Mouse (Mus musculus) CH12.LX (cell line): ENCODE measurements at regions not wholly inside any gene's neighbourhood (a gene's known extent, or its start where the extent isn't known, plus 50 kb on each side); places are given as distances from the start of the nearest gene placed in this dataset.

Experiments used
- DNase-seq: peaks from one replicate; pipeline ENCODE4 v3.0.0-alpha.2; 2013; ENCODE audit errors: extremely low read depth
- H3K27ac ChIP-seq: 2 replicates; pipeline ENCODE4 v1.5.1; 2012; ENCODE audit warnings: low read depth, mild to moderate bottlenecking, control low read depth, moderate library complexity; ENCODE audit not compliant: insufficient read depth
- H3K27me3 ChIP-seq: replicated peaks from 2 replicates; pipeline ENCODE3; 2012; ENCODE audit warnings: inconsistent platforms
- H3K36me3 ChIP-seq, 2 experiments: replicated peaks in 1 of 2; 2 replicates each; pipeline versions ENCODE3 to v1.6.1; 2012; ENCODE audit warnings: inconsistent platforms in 1 of 2, low read length in 1 of 2, mild to moderate bottlenecking in 1 of 2, mixed read lengths in 1 of 2, moderate library complexity in 1 of 2; ENCODE audit not compliant: control insufficient read depth in 1 of 2, insufficient read depth in 1 of 2
- H3K4me1 ChIP-seq, 2 experiments: 2 replicates each; pipeline ENCODE4 v1.6.1; 2012; ENCODE audit warnings: inconsistent platforms in 1 of 2, moderate library complexity in 1 of 2; ENCODE audit not compliant: insufficient read depth in 2 of 2, control insufficient read depth in 1 of 2
- H3K4me2 ChIP-seq: 2 replicates; pipeline ENCODE4 v1.6.1; 2012; ENCODE audit warnings: low read depth, mild to moderate bottlenecking, control low read depth; ENCODE audit not compliant: poor library complexity, insufficient read depth, severe bottlenecking
- H3K4me3 ChIP-seq, 3 experiments: fragments of 150-350 bp in 1 of 3; sonication (generic) in 1 of 3; replicated peaks in 1 of 3; 2 replicates each; pipeline versions ENCODE3 to v1.5.1; 2011 to 2012; ENCODE audit warnings: low read depth in 2 of 3, low read length in 2 of 3, mild to moderate bottlenecking in 2 of 3, moderate library complexity in 2 of 3, control low read depth in 1 of 3, improper control_type of control experiment in 1 of 3, inconsistent platforms in 1 of 3, mixed read lengths in 1 of 3; ENCODE audit not compliant: poor library complexity in 1 of 3
- H3K79me2 ChIP-seq: replicated peaks from 2 replicates; pipeline ENCODE4 v1.6.1; 2012; ENCODE audit warnings: mild to moderate bottlenecking, moderate library complexity; ENCODE audit not compliant: control insufficient read depth, poor library complexity, insufficient read depth, severe bottlenecking; ENCODE audit errors: extremely low read depth
- H3K9ac ChIP-seq: 2 replicates; pipeline ENCODE4 v1.6.1; 2012; ENCODE audit warnings: low read depth, mild to moderate bottlenecking, control low read depth, moderate library complexity; ENCODE audit not compliant: insufficient read depth
- H3K9me3 ChIP-seq: replicated peaks from 2 replicates; pipeline ENCODE3; 2012; ENCODE audit warnings: low read length, inconsistent platforms, mixed read lengths
- CHD2 ChIP-seq: IDR thresholded peaks from 2 replicates; pipeline ENCODE4 v1.6.1; 2011; ENCODE audit warnings: low read length, improper control_type of control experiment
- CTCF ChIP-seq, 2 experiments: IDR thresholded peaks in 1 of 2; conservative IDR thresholded peaks in 1 of 2; 2 replicates each; pipeline ENCODE4 v1.5.1; 2011 to 2012; ENCODE audit warnings: low read depth in 2 of 2, low read length in 2 of 2, improper control_type of control experiment in 1 of 2, inconsistent platforms in 1 of 2, mild to moderate bottlenecking in 1 of 2, moderate library complexity in 1 of 2
- ELF1 ChIP-seq: IDR thresholded peaks from 2 replicates; pipeline ENCODE4 v1.6.1; 2014; ENCODE audit warnings: low read depth, mild to moderate bottlenecking, inconsistent platforms, low read length, improper control_type of control experiment
- EP300 ChIP-seq: IDR thresholded peaks from 2 replicates; pipeline ENCODE4 v1.6.1; 2011; ENCODE audit warnings: low read length, improper control_type of control experiment
- ETS1 ChIP-seq: conservative IDR thresholded peaks from 2 replicates; pipeline ENCODE4 v1.6.1; 2012; ENCODE audit warnings: low read depth, mild to moderate bottlenecking, inconsistent platforms, low read length, improper control_type of control experiment, moderate library complexity
- GABPA ChIP-seq: IDR thresholded peaks from 2 replicates; pipeline ENCODE4 v1.6.1; 2012; ENCODE audit warnings: low read depth, low read length, improper control_type of control experiment, inconsistent platforms; ENCODE audit not compliant: insufficient replicate concordance
- HCFC1 ChIP-seq: IDR thresholded peaks from 2 replicates; pipeline ENCODE4 v1.6.1; 2012; ENCODE audit warnings: low read depth, mild to moderate bottlenecking, inconsistent platforms, low read length, improper control_type of control experiment
- IRF4 ChIP-seq: IDR thresholded peaks from 2 replicates; pipeline ENCODE4 v1.6.1; 2014; ENCODE audit warnings: low read depth, mild to moderate bottlenecking, inconsistent platforms, low read length, improper control_type of control experiment
- JUN ChIP-seq: IDR thresholded peaks from 2 replicates; pipeline ENCODE4 v1.6.1; 2011; ENCODE audit warnings: low read depth, mild to moderate bottlenecking, low read length, improper control_type of control experiment, moderate library complexity; ENCODE audit not compliant: insufficient read depth
- KAT2A ChIP-seq: IDR thresholded peaks from 2 replicates; pipeline ENCODE4 v1.6.1; 2012; ENCODE audit warnings: low read length, improper control_type of control experiment, inconsistent platforms; ENCODE audit not compliant: insufficient replicate concordance
- MAZ ChIP-seq: IDR thresholded peaks from 2 replicates; pipeline ENCODE4 v1.6.1; 2012; ENCODE audit warnings: low read depth, mild to moderate bottlenecking, inconsistent platforms, low read length, improper control_type of control experiment, moderate library complexity
- MEF2A ChIP-seq: IDR thresholded peaks from 2 replicates; pipeline ENCODE4 v1.6.1; 2014; ENCODE audit warnings: low read depth, mild to moderate bottlenecking, inconsistent platforms, low read length, improper control_type of control experiment, borderline replicate concordance
- MXI1 ChIP-seq: IDR thresholded peaks from 2 replicates; pipeline ENCODE4 v1.6.1; 2011; ENCODE audit warnings: mild to moderate bottlenecking, low read depth, low read length, improper control_type of control experiment
- MYC ChIP-seq: IDR thresholded peaks from 2 replicates; pipeline ENCODE4 v1.6.1; 2011; ENCODE audit warnings: low read depth, mild to moderate bottlenecking, improper control_type of control experiment, low read length
- NELFE ChIP-seq: IDR thresholded peaks from 2 replicates; pipeline ENCODE4 v1.6.1; 2011; ENCODE audit warnings: low read depth, low read length, improper control_type of control experiment
- NRF1 ChIP-seq: IDR thresholded peaks from 2 replicates; pipeline ENCODE4 v1.6.1; 2014; ENCODE audit warnings: low read depth, mild to moderate bottlenecking, inconsistent platforms, low read length, improper control_type of control experiment, moderate library complexity
- PAX5 ChIP-seq: IDR thresholded peaks from 2 replicates; pipeline ENCODE4 v1.6.1; 2012; ENCODE audit warnings: low read length, inconsistent platforms, mixed read lengths
- POLR2AphosphoS2 ChIP-seq: IDR thresholded peaks from 2 replicates; pipeline ENCODE4 v1.6.1; 2011; ENCODE audit warnings: low read depth, low read length, improper control_type of control experiment
- RAD21 ChIP-seq: IDR thresholded peaks from 2 replicates; pipeline ENCODE4 v1.6.1; 2011; ENCODE audit warnings: low read depth, mild to moderate bottlenecking, low read length, improper control_type of control experiment, moderate library complexity
- RCOR1 ChIP-seq: conservative IDR thresholded peaks from 2 replicates; pipeline ENCODE4 v1.6.1; 2012; ENCODE audit warnings: low read depth, mild to moderate bottlenecking, inconsistent platforms, low read length, improper control_type of control experiment
- SIN3A ChIP-seq: IDR thresholded peaks from 2 replicates; pipeline ENCODE4 v1.6.1; 2012; ENCODE audit warnings: low read length, improper control_type of control experiment, inconsistent platforms
- TBP ChIP-seq: conservative IDR thresholded peaks from 2 replicates; pipeline ENCODE4 v1.6.1; 2011; ENCODE audit warnings: low read depth, low read length, improper control_type of control experiment
- USF1 ChIP-seq: IDR thresholded peaks from 2 replicates; pipeline ENCODE4 v1.6.1; 2014; ENCODE audit warnings: low read depth, mild to moderate bottlenecking, inconsistent platforms, low read length, improper control_type of control experiment
- USF2 ChIP-seq: conservative IDR thresholded peaks from 2 replicates; pipeline ENCODE4 v1.6.1; 2011; ENCODE audit warnings: low read depth, low read length, improper control_type of control experiment
- ZC3H11A ChIP-seq: IDR thresholded peaks from 2 replicates; pipeline ENCODE4 v1.6.1; 2012; ENCODE audit warnings: low read depth, mild to moderate bottlenecking, inconsistent platforms, low read length, improper control_type of control experiment
- ZKSCAN1 ChIP-seq: IDR thresholded peaks from 2 replicates; pipeline ENCODE4 v1.6.1; 2012; ENCODE audit warnings: low read depth, inconsistent platforms, low read length, improper control_type of control experiment, borderline replicate concordance
- ZMIZ1 ChIP-seq: IDR thresholded peaks from 2 replicates; pipeline ENCODE4 v1.6.1; 2012; ENCODE audit warnings: low read depth, mild to moderate bottlenecking, inconsistent platforms, low read length, improper control_type of control experiment
- dilution Hi-C: fragments of 300-500 bp; cut with MboI; formaldehyde crosslinking; loops from 2 replicates; pipeline ENCODE4 v1.14.3; 2020; ENCODE audit warnings: low sequenced_read_pairs; ENCODE audit not compliant: extremely low pct_unique_long_range_greater_than_20kb, extremely low pct_ligation_motif_present
- in situ Hi-C: fragments of 300-500 bp; cut with MboI; formaldehyde crosslinking; loops from 3 replicates; pipeline ENCODE4 v1.14.3; 2019; ENCODE audit warnings: low sequenced_read_pairs, low pct_ligation_motif_present, low pct_unique_long_range_greater_than_20kb, mixed read lengths

DNA sequence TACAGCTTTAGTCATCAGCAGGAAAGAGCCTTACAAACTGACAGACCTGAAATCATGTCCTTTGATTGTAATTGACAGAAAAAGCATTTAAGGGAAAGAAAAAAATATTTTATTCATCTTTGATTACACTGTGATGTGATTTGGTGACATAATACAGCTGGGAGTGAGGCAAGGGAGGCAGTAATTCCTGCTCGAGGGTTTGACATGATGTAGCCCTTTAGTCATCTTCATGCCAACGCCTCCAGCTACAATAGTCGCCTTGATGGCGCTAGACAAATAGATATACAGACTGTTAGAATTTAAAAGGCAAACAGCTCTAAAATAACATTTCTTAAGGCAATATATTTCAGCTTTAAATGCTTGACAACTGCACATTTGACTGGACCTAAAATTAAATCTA lies 226.3 kb upstream of the Zic1 start:
- H3K4me2 ChIP-seq, result no peak overlapping the region
- no peak overlapping the region for H3K4me3 ChIP-seq
- TF ChIP-seq USF2 (no peak), ELF1 (no peak), GABPA (no peak), SIN3A (no peak), PAX5 (no peak), ZC3H11A (no peak), KAT2A (no peak), RCOR1 (no peak)
- H3K27me3 ChIP-seq, result no peaks in the 10 kb centered on the region
- H3K9me3 ChIP-seq, result peaks cover 2% of the 10 kb centered on the region
- no peaks in the 10 kb centered on the region for H3K79me2 ChIP-seq
- H3K36me3 ChIP-seq, result no peaks in the 10 kb centered on the region
- H3K9ac ChIP-seq, result no peak overlapping the region
- no peak for DNase-seq
- in situ Hi-C loops (no loop called here), dilution Hi-C loops (no loop called here)
- H3K4me1 ChIP-seq, result no peaks in the 10 kb centered on the region; a peak in 1 of 4 replicates
- no peak overlapping the region for H3K27ac ChIP-seq

DNA sequence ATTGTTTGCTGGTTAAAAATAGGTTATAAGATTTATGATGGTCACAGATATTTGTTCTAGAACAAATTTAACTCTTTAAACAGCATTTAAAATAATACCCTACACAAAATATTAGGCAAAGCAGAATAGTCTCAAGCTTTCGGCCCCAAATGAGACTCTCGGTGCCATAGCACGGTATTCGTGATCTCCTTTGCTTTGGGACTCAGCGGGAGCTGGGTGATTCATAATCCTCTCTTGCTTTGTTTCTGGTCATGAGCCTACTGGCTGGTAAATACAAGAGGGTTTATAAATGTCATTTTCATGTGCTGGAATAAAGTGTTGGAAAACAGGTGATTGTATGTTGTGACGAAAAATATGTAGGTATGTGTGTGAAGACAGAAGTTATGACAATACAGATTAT lies 223.1 kb upstream of the Zic1 start:
- TF ChIP-seq KAT2A (no peak), ZKSCAN1 (no peak), POLR2AphosphoS2 (no peak), NRF1 (no peak), MAZ (no peak), ZMIZ1 (no peak), NELFE (no peak), IRF4 (no peak), SIN3A (no peak)
- in situ Hi-C loops, result no loop called here

GRCm38 (mm10) chr9:91587861-91588260 lies 222.3 kb upstream of the Zic1 start:
- Histone ChIP-seq H3K4me1 (no peaks in the 10 kb centered on the region), H3K9ac (no peak overlapping the region), H3K9me3 (peaks cover under 1% of the 10 kb centered on the region), H3K79me2 (no peaks in the 10 kb centered on the region), H3K4me2 (no peak overlapping the region), H3K36me3 (no peaks in the 10 kb centered on the region), H3K27ac (no peak overlapping the region), H3K27me3 (no peaks in the 10 kb centered on the region), H3K4me3 (no peak overlapping the region)
- in situ Hi-C loops, result no loop called here
- dilution Hi-C loops, result no loop called here
- no peak for DNase-seq
- TF ChIP-seq ZKSCAN1 (no peak), HCFC1 (no peak), NELFE (no peak), CTCF (conservative IDR thresholded peaks at IDR 0.05 in 1 of 2, IDR thresholded peaks at IDR 0.05 in 1 of 2; ENCODE audit: low read depth in 2 of 2, low read length in 2 of 2) (no peak), TBP (no peak), CHD2 (no peak), USF1 (no peak), MYC (no peak), IRF4 (no peak), JUN (no peak), MEF2A (no peak), EP300 (no peak), POLR2AphosphoS2 (no peak), MXI1 (no peak), PAX5 (no peak), ETS1 (no peak), GABPA (no peak), RAD21 (no peak)

More for the DNA sequence above, 223.1 kb upstream of the Zic1 start:
- no peak for DNase-seq
- H3K4me2 ChIP-seq, result no peak overlapping the region
- H3K4me1 ChIP-seq, result no peaks in the 10 kb centered on the region
- no peak overlapping the region for H3K4me3 ChIP-seq
- H3K79me2 ChIP-seq, result no peaks in the 10 kb centered on the region
- dilution Hi-C loops, result no loop called here
- no peaks in the 10 kb centered on the region for H3K9me3 ChIP-seq
- no peak overlapping the region for H3K9ac ChIP-seq
- H3K36me3 ChIP-seq, result no peaks in the 10 kb centered on the region
- H3K27me3 ChIP-seq, result no peaks in the 10 kb centered on the region
- no peak overlapping the region for H3K27ac ChIP-seq
